Mouse (Mus musculus) heart, postnatal 0 days (tissue): ENCODE data around the gene Mapt. TPM values are rescaled to one million over a fixed set of nuclear protein-coding genes. Genes with fewer than 3 reads are reported as not detected.

Experiments used
- ATAC-seq: fragments of 200-750 bp; cut with Nextera tagmentation; 2 replicates; pipeline ENCODE4 v1.8.0; 2017; ENCODE audit warnings: low read depth, moderate number of reproducible peaks, moderate library complexity; ENCODE audit not compliant: insufficient read depth
- DNase-seq: peaks from one replicate; pipeline ENCODE4 v3.0.0-alpha.2; 2016; ENCODE audit warnings: low spot score
- H3K27ac ChIP-seq: fragments of 300-500 bp; sonication (generic); 2 replicates; pipeline ENCODE4 v1.5.1; 2014; ENCODE audit warnings: low read depth, mild to moderate bottlenecking
- H3K27me3 ChIP-seq: fragments of 300-500 bp; sonication (generic); 2 replicates; pipeline ENCODE4 v1.6.1; 2014; ENCODE audit warnings: low read length, mixed read lengths; ENCODE audit not compliant: control insufficient read depth, insufficient read depth
- H3K36me3 ChIP-seq: fragments of 300-500 bp; sonication (generic); replicated peaks from 2 replicates; pipeline ENCODE4 v1.6.1; 2014; ENCODE audit warnings: low read length, mixed read lengths; ENCODE audit not compliant: control insufficient read depth, insufficient read depth
- H3K4me1 ChIP-seq: fragments of 300-500 bp; sonication (generic); 2 replicates; pipeline ENCODE4 v1.6.1; 2014; ENCODE audit warnings: antibody characterized with exemption; ENCODE audit not compliant: control insufficient read depth, insufficient read depth
- H3K4me2 ChIP-seq: fragments of 300-500 bp; sonication (generic); 2 replicates; pipeline ENCODE4 v1.6.1; 2014; ENCODE audit warnings: low read depth, mild to moderate bottlenecking, low read length, moderate library complexity
- H3K4me3 ChIP-seq: fragments of 300-500 bp; sonication (generic); 2 replicates; pipeline ENCODE4 v1.5.1; 2014; ENCODE audit warnings: low read depth, low read length
- H3K9ac ChIP-seq: fragments of 300-500 bp; sonication (generic); replicated peaks from 2 replicates; pipeline ENCODE4 v1.6.1; 2014; ENCODE audit warnings: low read depth, low read length, mixed read lengths
- H3K9me3 ChIP-seq: fragments of 300-500 bp; sonication (generic); replicated peaks from 2 replicates; pipeline ENCODE4 v1.6.1; 2016; ENCODE audit warnings: low read length; ENCODE audit not compliant: control insufficient read depth
- CTCF ChIP-seq: IDR thresholded peaks from 2 replicates; pipeline ENCODE4 v1.5.1; 2016; ENCODE audit warnings: antibody characterized with exemption, control low read depth, low read depth
- EP300 ChIP-seq: IDR thresholded peaks from 2 replicates; pipeline ENCODE4 v1.6.1; 2016; ENCODE audit warnings: antibody characterized with exemption, low read depth
- WGBS: fragments of 180-500 bp; shearing (Covaris S2); extraction: QIAGEN DNeasy Blood & Tissue Kit; methylation state at CpG from one replicate; pipeline ENCODE4 v1.1.7; 2014; 5-methylcytosine and 5-hydroxymethylcytosine counted together
- polyA plus RNA-seq: library from polyadenylated mRNA; unstranded; fragments of >200 nt; fragmentation: Nextera tagmentation; extraction: Ambion mirVana; gene quantifications from 2 replicates; pipeline ENCODE4 v1.2.1, GENCODE M21; 2015
- total RNA-seq: library from RNA; depleted of rRNA; stranded (reverse); fragments of >200 nt; gene quantifications from 2 replicates; pipeline ENCODE4 v1.2.3, GENCODE M21; 2014; ENCODE audit warnings: low replicate concordance

Gene Mapt
- total and polyA plus RNA-seq, 2 experiments from 2014 or later = 0.23 to 0.63 TPM

DNA sequence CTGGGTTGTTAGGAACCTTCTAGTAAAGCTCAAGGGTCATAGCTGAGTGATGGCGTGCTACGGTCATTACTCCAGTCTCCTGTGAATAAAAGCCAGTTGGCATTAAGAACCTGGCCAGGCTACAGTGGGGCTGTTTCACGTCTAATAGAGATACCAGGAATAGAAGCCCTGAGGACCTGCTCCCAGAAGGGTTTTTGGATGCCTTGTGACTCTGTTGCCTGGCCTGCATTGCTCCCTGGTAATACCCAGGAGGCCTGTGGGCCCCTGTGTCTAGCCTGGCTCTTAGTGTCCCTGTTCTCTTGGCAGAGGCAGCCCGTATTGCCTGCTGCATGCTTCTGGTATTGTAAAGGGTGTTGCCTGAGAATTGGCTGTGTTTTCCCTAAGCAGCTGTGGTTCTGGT is 75.9 kb downstream of the Mapt start:
- Histone ChIP-seq H3K36me3 (no peaks in the 10 kb centered on the region; the same call in 1 of the 2 replicates), H3K4me3 (no peak overlapping the region), H3K4me2 (no peak overlapping the region), H3K27me3 (peaks cover 19% of the 10 kb centered on the region; the same call in 1 of the 2 replicates), H3K9ac (no peak overlapping the region), H3K9me3 (no peaks in the 10 kb centered on the region), H3K4me1 (no peaks in the 10 kb centered on the region), H3K27ac (no peak overlapping the region)
- ATAC-seq (no peak), DNase-seq (no peak)
- 55% methylated on average over 4 of the region's 4 CpGs for WGBS
- TF ChIP-seq CTCF (no peak), EP300 (no peak)

GRCm38 (mm10) chr11:104309377-104310225 is 78.4 kb downstream of the Mapt start:
- TF ChIP-seq EP300 = no peak
- TF ChIP-seq CTCF = no peak
- no peak overlapping the region for H3K4me3 ChIP-seq
- H3K4me1 ChIP-seq = no peaks in the 10 kb centered on the region
- peaks cover 19% of the 10 kb centered on the region; the same call in 1 of the 2 replicates for H3K27me3 ChIP-seq
- DNase-seq (no peak), ATAC-seq (no peak)
- no peaks in the 10 kb centered on the region for H3K9me3 ChIP-seq
- no peak overlapping the region for H3K9ac ChIP-seq
- H3K36me3 ChIP-seq = no peaks in the 10 kb centered on the region; the same call in 1 of the 2 replicates
- no peak overlapping the region for H3K27ac ChIP-seq
- 26% methylated on average over 12 of the region's 12 CpGs for WGBS
- H3K4me2 ChIP-seq = no peak overlapping the region

GRCm38 (mm10) chr11:104310226-104310887 is 79.2 kb downstream of the Mapt start:
- no peaks in the 10 kb centered on the region; the same call in 1 of the 2 replicates for H3K36me3 ChIP-seq
- H3K9ac ChIP-seq = no peak overlapping the region
- H3K4me2 ChIP-seq = no peak overlapping the region
- no peak overlapping the region for H3K27ac ChIP-seq
- 13% methylated on average over 23 of the region's 23 CpGs for WGBS
- ATAC-seq (no peak), DNase-seq (no peak)
- H3K4me1 ChIP-seq = no peaks in the 10 kb centered on the region
- H3K4me3 ChIP-seq = no peak overlapping the region
- no peaks in the 10 kb centered on the region for H3K9me3 ChIP-seq
- H3K27me3 ChIP-seq = peaks cover 19% of the 10 kb centered on the region; the same call in 1 of the 2 replicates
- no peak for TF ChIP-seq EP300
- no peak for TF ChIP-seq CTCF

- H3K27ac ChIP-seq = no peak overlapping the region
Observed at GRCm38 (mm10) chr11:104311643-104312042, 80.5 kb downstream of the Mapt start.

DNA sequence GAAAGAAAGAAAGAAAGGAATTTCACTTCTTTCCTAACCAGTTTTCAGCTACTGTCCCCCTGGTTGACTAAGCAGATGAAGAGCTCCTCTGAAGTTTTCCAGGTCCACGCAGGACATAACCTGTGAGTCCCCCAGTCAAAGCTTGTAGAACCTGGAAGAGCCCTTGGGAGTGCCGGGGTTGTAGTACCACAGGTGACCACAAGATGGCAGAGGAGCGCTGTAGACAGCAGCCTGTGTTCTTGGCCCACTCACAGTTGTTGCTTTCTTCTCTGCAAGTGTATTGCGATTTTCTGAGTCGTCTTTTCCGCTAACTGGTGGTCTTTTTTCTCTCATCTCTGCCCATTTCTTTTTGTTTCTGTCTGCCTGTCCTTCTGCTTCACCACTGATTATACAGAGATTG is 84.5 kb downstream of the Mapt start:
- no peak overlapping the region for H3K4me2 ChIP-seq
- H3K36me3 ChIP-seq = no peaks in the 10 kb centered on the region; the same call in 1 of the 2 replicates
- no peak overlapping the region for H3K27ac ChIP-seq
- no peaks in the 10 kb centered on the region for H3K4me1 ChIP-seq
- TF ChIP-seq EP300 (no peak), CTCF (peak; percentile 96)
- 6% methylated on average over 6 of the region's 6 CpGs for WGBS
- ATAC-seq (no peak), DNase-seq (peak; percentile 54)
- H3K9me3 ChIP-seq = no peaks in the 10 kb centered on the region
- 0 out of 2 replicates have a peak, but pooled peaks cover 5% of the 10 kb centered on the region for H3K27me3 ChIP-seq
- H3K4me3 ChIP-seq = no peak overlapping the region
- H3K9ac ChIP-seq = no peak overlapping the region

More at GRCm38 (mm10) chr11:104311643-104312042, 80.5 kb downstream of the Mapt start:
- ATAC-seq (no peak), DNase-seq (no peak)
- H3K4me1 ChIP-seq = no peaks in the 10 kb centered on the region
- no peaks in the 10 kb centered on the region; the same call in 1 of the 2 replicates for H3K36me3 ChIP-seq
- peaks cover 19% of the 10 kb centered on the region; the same call in 1 of the 2 replicates for H3K27me3 ChIP-seq
- no peak overlapping the region for H3K4me2 ChIP-seq
- H3K9ac ChIP-seq = no peak overlapping the region
- H3K9me3 ChIP-seq = no peaks in the 10 kb centered on the region
- TF ChIP-seq CTCF = peak; percentile 20; the same call in 1 of the 2 replicates
- no peak for TF ChIP-seq EP300
- H3K4me3 ChIP-seq = no peak overlapping the region
- WGBS = 63% methylated on average over 7 of the region's 7 CpGs
